Mouse (Mus musculus) testis, postnatal 10 days (tissue): ENCODE data around the gene Def6.

ENCODE experiments used
- DNase-seq: peaks from one replicate; pipeline ENCODE4 v3.0.0; 2021; ENCODE audit warnings: low spot score

The Def6 gene

DNA sequence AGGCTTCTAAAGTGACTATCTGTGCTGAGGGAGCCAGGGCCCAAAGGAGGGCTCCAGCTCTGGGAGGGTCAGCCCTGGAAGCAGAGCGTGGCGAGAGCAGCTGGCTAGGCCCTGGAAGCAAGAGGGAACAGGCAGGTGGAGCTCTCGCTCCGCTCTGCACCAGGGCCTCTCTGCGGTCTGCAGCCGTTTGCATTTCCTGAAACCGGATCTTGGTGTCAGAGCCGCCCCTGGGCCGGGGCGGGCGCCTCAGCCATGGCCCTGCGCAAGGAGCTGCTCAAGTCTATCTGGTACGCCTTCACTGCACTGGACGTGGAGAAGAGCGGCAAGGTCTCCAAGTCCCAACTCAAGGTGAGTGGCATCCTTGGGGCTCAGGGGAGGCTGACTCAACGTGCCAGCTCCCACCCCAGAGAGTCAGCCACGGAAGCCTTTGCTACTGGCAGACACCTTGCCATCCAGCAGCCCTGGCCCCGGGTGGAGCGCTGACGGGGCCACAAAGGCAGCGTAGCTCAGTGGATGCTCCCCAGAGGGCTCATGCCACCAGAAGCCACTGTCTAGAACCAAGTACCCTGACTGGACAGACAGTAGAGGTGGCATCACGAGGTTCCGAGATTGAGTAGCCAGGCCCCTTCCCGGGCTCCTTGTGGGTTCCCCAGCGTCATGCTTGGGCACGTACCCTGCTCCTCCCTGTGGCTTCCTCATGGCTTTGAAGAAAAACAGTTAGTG is at the start of gene Def6:
TSS of gene Def6 (plus strand) at position 188 of the 723 bp plus-strand sequence.
- DNase-seq: peak; percentile 74

DNA sequence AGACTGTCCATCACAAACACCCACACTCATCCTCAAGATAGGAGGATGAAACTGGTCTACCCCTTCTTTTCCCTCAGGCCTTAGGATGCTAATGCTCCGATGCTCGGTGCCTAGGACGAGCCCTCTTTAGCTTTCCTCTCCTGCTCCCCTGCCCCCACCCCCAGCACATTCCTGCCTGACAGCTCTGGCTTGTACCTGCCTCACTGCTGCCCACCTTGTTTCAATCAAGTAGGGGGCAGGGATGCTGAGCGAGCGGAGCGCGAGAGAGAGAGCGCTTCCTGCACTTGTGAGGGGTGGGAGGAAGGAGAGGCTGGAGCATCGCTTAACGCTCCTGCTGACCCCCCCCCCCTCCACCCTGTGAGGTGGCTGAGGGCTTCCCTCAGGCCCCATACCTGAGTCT is 47.2 kb upstream of the Def6 start:
- DNase-seq: no peak

DNA sequence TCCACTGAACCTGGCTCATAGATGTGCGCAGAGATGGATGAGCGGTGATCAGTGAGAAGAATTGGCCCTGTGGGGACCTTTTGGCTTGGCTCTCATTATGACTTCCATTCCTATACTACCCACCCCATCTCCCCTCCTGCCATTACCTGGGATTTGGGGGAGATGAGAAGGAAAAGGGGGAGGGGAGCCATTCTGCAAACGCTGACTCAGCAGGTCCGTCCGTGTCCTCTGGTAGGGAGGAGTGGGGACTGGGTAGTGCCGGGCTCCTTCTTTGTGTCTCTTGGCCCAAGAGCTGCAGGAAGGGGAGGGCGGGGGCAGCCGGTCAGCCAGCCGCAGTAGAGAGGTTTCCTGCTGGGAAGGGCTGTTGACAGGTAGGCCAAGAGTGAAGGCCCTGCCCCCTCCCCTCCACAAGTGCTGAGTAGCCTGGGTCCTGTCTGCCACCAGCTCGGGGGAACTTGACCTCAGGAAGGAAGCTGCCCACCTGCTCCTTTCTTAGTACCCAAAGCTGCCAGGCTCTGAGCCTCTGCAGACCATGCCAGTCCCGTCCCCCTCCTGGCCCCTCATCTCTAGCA is 46.2 kb upstream of the Def6 start:
- no peak for DNase-seq

DNA sequence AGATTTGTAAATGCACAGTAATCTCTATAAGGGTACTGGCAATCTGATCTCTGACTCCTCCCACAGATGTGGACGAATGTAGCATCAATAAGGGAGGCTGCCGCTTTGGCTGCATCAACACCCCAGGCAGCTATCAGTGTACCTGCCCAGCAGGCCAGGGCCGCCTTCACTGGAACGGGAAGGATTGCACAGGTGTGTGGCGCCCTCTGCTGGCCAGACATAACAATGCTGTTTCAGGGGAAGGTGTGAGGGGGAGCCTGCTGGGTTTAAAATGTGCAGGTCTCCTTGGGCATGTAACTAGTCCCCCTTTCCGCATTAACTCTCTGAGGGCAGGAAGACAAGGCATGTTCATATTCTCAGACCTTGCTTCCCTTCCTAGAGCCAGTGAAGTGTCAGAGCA is 43.9 kb upstream of the Def6 start:
- peak; percentile 88 for DNase-seq

DNA sequence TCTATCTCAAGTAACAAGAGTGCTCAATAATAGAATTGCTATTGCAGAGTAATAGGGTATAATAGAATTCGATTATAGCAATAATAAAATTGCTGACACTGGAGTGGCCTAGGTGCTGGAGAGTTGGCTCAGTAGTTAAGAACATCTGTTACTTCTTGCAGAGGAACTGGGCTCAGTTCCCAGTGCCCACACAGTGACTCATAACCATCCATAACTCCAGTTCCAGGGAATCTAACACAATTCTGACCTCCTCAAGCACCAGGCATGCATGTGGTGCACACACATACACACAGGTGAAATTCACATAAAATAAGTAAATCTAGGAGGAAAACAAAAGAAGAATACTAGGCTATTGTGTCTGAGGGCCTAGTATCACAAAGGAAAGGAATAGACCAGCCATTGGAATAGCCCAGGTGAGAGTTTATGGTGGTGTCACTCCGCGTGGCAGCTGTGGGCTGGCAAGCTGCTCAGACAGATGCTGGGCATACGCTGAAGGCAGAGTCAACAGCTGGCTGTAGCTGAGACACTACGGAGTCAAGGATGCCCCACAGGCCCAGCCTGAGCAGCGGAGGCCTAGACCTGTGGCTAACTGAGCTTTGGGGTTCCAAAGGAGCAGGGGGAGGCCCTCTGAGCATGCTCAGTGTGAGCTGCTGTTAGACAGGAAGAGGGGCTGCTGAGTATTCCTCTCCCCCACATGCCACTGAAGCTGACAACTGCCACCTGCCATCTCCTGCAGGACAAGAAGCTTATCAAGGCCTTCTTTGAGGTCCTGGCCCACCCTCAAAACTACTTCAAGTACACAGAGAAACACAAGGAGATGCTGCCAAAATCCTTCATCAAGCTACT is 36.9 kb upstream of the Def6 start:
- DNase-seq: no peak

DNA sequence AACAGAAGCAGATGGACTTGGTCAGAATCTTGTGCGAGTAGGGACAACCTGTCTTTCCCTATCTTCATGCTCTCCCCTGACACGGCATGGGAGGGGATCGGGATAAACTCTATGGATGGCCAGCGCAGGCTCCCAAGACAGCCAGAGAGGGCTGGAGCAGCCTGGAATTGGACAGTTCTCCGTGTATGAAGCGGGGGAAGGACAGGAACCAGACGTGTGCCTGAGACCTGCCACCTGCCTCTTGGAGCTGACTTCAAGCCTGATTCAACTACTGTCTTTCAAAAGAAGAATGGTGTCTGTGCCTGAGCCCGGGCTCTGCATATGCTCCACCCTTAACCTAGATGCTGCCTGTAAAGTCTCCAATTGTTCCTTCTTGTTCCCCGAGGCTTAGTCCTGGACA is 34.9 kb upstream of the Def6 start:
- DNase-seq: no peak

DNA sequence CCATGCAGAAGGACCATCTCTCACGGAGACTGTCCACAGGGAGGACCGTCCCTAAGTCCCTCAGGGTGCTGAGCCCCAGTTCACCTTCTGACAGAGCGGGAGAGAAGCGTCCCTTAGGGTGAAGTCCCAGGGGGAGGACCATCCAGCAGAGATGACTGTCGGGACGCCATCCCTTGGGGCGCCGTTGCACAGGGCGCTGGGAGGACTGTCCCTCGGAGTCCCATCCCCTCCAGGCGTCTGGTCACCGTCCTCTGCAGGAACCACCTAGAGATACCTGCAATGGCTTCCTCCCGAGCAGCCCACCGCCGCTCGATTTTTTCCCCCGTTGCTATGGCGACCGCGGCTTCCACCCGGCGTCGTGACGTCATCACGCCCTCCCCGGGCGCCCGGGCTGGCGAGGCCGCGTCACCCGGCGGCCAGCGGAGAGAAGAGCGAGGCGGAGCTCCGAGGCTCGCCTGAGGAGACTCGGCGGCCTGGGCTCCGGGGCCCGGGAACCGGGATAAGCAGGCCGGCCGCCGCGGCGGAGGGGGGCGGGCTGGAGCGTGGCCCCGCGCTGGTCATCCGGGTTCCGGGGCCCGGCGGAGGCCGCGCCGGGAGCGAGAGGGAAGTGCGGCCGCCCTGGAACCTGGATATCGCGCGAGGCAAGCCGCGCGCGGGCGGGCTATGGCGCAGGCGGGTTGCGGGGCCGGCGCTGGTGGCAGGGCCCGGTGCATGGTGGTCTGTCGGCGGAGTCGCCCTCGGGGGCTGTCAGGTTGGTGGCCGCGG is 30.6 kb upstream of the Def6 start, which contains the start of gene Zfp523:
TSS of gene Zfp523 (plus strand) at position 355 of the 765 bp plus-strand sequence.
- DNase-seq: peak; percentile 97

DNA sequence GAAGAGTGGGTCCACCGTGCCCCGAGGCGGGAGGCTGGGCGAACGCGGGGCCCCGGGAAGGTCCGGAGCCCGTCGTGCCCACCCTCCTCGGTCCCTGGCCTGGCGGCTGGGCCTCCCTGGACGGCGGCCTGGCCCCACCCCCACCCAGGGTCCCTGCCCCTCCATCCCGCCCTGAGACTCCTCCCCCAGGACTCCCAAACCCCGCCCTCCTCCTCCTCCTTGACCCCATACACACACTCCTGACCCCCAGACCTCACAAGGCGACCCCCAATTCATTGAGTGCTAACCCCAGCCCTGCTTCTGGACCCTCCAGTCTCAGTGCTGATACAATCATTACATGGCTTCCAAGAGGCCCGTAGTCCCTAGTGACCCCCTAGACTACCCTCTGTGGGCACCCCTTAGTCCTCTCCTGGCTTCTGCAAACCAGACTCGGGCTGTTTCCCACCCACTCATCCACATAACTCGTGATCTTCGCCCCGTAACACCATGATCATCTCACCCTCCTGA is 30.0 kb upstream of the Def6 start:
- peak; percentile 83 for DNase-seq

DNA sequence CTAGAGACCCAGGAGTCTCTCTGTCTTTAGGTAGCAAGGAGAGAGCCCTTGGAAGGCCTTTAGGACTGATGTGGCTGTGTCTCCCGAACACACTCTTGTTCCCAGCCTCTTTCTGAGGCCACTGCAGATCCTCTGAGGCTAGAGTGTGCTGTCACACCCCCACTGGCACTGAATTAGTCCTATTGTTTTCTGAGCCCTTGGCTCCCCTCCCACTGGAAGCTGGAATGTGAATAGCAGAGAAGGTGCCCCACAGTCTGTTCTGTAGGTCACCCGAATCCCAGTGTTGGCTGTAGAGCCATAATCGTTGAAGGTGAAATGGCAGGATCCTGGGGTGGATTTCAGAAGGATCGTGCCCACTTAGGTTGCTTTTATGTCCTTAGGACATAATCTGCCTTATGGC is 27.2 kb upstream of the Def6 start:
- no peak for DNase-seq

DNA sequence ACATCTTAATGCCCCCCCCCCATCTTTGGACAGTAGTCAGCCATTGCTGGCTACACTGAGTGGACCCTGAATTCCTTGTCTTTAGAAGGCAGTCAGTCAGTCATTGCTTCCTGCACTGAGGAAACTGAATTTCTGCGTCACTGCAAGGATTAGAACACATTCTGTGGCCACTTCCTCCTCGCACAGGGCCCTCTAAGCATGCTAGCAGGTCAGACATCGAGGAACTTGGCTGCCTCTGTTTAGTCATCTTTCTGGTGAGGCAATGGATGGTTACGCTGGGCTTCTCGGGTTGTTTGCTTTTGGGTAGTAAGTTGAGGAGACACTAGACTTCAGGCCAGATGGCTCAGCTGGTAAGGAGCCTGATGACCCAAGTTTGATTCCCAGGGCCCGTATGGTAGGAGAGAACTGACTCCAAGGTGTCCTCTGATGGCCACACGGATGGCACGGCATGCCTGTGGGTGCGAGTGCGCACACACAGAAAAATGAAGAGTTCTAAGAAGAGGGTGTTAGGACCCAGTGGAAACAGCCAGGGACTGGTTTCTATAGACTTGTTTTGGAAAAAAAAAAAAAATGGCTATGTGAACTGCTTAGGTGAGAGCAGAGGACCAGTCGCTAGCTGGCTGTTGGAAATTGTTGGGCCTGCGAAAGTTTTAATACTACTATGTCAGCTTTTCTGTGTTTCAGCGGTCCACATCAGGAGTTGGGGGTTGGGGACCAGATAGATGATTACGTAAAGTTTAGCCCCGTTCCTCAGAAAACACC is 26.6 kb upstream of the Def6 start:
- no peak for DNase-seq

DNA sequence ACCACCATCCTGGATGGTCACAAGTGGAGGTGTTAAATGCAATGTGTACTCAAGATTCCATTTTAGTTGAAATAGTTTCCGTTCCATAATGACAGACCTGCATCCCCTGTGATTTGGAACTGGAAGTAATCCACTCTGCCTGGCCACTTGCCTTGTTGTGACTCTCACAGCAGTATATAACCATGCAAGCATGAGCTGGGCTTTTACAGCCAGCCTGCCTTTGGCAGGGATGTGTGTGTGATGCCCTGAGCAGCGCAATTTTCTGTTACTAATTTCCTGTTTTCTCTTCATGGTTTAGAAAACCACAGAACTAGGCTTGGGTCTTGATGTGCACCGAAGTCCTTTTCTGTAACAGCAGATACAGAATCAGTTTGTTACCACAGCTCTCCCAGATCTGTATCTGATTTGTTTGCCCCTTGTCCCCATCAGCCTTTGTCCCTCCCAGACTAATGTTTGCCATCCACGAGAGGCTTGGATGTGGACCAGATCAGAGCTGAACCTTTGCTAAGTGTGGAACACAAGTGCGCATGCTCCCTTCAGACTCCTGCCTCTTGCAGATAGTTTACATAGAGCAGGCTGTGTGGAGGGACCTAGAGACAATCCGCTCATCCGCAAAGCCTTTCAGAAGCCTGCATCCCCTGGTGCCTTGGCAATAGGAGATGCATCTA is 22.5 kb upstream of the Def6 start:
- DNase-seq: no peak

DNA sequence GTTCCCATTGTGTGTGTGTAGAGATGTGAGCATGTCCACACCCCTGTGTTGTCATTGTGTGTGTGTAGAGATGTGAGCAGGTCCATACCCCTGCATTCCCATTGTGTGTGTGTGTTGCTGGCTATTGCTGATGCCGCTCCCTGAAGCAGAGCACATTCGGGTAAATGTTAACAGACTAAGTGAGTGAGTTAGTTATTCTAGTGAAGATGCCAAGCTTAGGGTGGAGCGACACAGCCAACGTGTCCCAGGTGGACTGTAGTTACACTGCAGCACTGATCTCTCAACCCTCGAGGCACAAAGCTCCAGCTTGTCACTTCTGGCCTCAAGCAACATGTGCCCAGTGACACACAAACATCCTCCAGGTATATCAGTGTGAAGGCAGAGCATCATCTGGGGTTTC is 19.3 kb upstream of the Def6 start:
- no peak for DNase-seq

DNA sequence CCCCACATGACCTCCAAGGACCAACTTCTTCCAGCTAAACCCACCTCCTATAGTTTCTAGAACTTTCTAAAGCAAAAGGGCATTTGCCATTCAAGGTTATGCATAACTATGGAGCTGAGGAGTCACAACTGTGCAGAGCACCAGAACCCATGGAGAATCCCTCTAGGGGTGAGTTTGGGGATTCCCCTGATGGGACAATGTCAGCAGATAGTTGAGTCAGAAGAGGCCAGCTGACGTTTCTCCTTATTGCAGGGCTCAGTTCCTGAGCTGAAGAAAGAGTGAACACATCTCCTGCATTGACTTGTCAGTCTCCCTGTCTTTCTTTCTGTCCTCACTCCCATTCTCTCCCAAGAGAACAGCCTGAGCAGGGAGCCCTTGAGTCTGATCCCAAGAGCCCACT is 14.8 kb upstream of the Def6 start:
- no peak for DNase-seq

DNA sequence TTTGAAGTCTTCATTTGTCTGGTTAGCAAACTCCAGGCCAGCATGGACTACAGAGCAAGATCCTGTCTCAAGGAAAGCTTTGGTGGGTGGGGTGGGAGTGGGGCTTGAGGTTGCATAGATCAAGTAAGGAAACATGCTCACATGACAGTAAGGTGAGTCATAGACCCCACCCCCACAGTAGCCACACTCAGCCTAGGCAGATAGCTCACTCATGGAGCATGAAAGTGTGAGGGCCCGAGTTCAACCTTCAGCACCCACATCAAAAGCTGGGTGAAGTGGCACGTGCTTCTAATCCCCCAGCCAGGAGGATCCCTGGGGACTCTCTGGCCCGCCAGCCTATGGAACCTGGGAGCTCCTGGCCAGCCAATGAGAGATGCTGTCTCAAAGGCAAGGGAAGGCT is 14.0 kb upstream of the Def6 start:
- DNase-seq: no peak

DNA sequence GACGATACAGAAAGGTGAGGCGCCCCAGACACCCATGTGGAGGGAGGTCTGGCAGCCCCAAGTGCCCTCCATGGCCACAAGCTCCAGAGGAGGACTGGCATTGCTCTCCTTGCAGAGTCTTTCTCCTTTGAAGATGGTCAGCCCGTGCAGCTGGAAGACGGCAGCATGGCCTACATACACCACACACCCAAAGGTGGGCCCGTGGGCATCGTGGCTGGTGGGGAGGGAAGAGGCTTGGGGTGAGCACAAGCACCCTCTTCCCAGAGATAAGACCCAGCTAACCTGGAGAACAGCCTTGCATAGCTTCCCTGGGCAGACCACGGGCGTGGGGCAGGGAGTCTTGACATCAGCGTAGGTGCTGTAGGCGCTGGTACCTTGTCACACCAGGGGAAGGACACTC is 12.5 kb upstream of the Def6 start:
- DNase-seq: no peak

DNA sequence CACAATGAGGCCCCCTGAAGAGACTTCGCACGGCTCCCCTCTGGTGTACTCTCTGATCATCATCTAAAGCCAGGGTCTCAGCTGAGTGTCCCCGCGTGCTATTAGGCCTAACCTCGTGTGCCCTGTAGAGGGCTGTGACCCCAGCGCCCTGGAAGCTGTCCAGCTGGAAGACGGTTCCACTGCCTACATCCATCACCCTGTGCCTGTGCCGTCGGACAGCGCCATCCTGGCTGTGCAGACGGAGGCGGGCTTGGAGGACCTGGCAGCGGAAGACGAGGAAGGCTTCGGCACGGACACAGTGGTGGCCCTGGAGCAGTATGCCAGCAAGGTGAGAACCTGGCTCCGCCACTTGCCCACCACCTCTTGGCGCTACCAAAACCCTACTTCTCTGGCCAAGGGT is 9.9 kb upstream of the Def6 start:
- no peak for DNase-seq

DNA sequence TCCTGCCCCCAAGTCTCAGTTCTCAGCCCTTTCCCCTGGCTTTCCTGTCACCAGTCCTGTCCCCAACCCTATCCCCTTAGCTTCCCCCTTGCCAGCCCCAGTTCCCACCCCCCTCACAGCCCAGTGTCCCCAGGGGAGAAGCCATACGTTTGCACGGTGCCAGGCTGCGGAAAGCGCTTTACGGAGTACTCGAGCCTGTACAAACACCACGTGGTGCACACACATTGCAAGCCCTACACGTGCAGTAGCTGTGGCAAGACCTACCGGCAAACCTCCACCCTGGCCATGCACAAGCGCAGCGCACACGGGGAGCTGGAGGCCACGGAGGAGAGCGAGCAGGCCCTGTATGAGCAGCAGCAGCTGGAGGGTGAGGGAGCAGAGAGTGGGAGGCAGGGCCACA is 5.6 kb upstream of the Def6 start:
- no peak for DNase-seq

DNA sequence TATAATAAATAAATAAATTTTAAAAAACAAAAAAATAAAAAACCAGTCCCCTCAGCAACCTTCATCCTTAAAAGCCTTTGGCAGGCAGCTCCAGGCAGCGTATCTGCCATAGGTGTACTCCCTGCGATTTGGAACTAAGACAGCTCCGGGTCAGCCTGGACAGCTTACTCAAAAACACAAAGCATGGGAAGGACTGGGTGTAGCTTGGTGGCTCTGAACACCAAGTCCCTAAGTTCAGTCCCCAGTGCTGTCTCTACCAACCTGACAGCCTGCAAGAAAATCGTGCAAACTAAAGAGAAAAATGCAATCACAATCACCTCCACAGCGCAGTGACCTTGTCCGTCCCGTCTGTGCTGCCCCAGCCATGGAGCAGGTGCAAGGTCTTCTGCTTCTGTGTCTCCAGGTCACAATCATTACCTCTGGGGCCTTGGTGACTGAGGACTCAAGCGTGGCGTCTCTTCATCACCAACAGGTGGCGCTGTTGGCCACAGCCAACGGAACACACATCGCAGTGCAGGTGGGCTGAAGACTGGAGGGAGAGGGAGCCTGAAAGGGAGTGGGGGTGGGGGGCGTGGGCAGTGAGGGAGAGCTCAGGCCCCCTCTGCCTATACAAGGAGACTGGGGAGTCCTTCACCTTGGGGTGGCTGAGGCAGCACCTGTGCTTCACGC is 3.4 kb upstream of the Def6 start:
- DNase-seq: peak; percentile 67

DNA sequence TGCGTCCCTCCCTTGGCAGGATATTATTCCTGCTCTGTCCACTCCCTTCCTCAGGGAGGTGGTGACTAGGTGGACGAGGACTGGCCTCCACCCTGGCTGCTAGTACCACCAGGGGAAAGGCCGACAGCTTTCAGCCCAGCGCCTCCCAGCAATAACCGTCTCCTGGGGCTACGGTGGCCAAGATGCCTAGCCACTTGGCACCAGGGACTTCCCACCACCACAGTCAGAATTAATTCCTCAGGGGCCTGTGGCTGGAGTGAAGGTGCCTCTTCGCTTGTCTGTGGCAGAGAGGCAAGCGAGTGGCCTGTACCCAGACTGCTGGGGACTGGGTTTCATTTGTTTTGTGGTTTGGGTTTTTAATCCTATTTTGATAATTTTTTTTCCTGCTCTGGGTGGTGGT is 2.1 kb upstream of the Def6 start:
- DNase-seq: no peak

DNA sequence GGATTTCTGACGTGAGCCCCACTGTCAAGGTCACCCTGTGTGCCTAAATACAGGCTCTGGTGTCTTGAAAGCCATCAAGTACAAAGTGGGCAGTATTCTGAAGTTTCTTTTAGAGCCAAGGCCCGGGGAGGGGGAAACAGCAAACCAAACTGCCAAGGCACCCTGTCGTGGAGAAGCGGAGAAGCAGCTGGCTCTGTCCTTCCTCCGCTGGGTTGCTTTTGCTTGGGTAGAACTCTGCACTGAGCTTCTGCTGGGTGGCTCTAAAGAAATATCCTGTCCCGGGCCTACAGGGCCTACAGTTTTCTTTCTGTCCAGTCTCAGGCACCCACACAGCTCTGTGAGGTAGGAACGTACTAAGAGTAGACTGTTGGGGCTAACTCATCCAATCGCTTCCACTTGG is 486 bp upstream of the Def6 start:
- no peak for DNase-seq

DNA sequence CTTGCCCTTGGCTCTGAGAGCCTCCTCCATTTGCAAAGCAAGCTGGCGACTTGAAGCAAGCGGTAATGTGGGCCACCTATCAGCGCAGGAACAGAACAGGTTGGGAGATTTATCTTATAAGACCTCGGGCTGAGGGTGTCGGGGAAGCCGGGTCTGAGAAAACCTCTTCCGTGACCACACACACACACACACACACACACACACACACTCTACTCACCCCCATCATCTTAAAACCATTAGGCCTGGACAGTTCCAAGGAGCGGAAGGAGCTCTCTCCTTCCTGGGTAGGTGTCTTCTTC is 685 bp downstream of the Def6 start:
- no peak for DNase-seq
